Mouse (Mus musculus): Measurements from ENCODE around the gene Arxes2. TPM values are rescaled to one million over a fixed set of nuclear protein-coding genes. Genes with fewer than 3 reads are reported as not detected.

The Arxes2 gene
- polyA plus RNA-seq (2014; fragmentation: Illumina TruSeq; extraction: RNeasy Lipid Tissue Mini Kit (QIAGEN cat#74804); ENCODE audit: insufficient read depth, low read depth, low replicate concordance), result 21.1 TPM

GRCm38 (mm10) chrX:135993664-135994119, at the start of gene Arxes2:
Gene Arxes2 (plus strand): TSS chrX:135993824.

GRCm38 (mm10) chrX:136032799-136033763, 39.5 kb downstream of the Arxes2 start, which contains the start of gene Arxes1:
Gene Arxes1 (plus strand): TSS chrX:136033367.

Other genes starting within 250 kb of the Arxes2 start
- 5.2 TPM for gene Bhlhb9, start 196.2 kb upstream of the Arxes2 start, polyA plus RNA-seq (2014; fragmentation: Illumina TruSeq; extraction: RNeasy Lipid Tissue Mini Kit (QIAGEN cat#74804); ENCODE audit: insufficient read depth, low read depth, low replicate concordance)
- 0.95 TPM for gene Gprasp2, start 154.8 kb upstream of the Arxes2 start, polyA plus RNA-seq (2014; fragmentation: Illumina TruSeq; extraction: RNeasy Lipid Tissue Mini Kit (QIAGEN cat#74804); ENCODE audit: insufficient read depth, low read depth, low replicate concordance)
- gene Arxes1, start 39.5 kb downstream of the Arxes2 start, polyA plus RNA-seq (2014; fragmentation: Illumina TruSeq; extraction: RNeasy Lipid Tissue Mini Kit (QIAGEN cat#74804); ENCODE audit: insufficient read depth, low read depth, low replicate concordance), result 1.6 TPM
- gene Bex2, start 74.4 kb downstream of the Arxes2 start, polyA plus RNA-seq (2014; fragmentation: Illumina TruSeq; extraction: RNeasy Lipid Tissue Mini Kit (QIAGEN cat#74804); ENCODE audit: insufficient read depth, low read depth, low replicate concordance), result 68.5 TPM
- not detected for gene Nxf3, start 91.4 kb downstream of the Arxes2 start, polyA plus RNA-seq (2014; fragmentation: Illumina TruSeq; extraction: RNeasy Lipid Tissue Mini Kit (QIAGEN cat#74804); ENCODE audit: insufficient read depth, low read depth, low replicate concordance)
- gene Bex4, start 145.2 kb downstream of the Arxes2 start, polyA plus RNA-seq (2014; fragmentation: Illumina TruSeq; extraction: RNeasy Lipid Tissue Mini Kit (QIAGEN cat#74804); ENCODE audit: insufficient read depth, low read depth, low replicate concordance), result 88.2 TPM
- 65.3 TPM for gene Tceal8, start 178.5 kb downstream of the Arxes2 start, polyA plus RNA-seq (2014; fragmentation: Illumina TruSeq; extraction: RNeasy Lipid Tissue Mini Kit (QIAGEN cat#74804); ENCODE audit: insufficient read depth, low read depth, low replicate concordance)
- gene Tceal5, start 210.1 kb downstream of the Arxes2 start, polyA plus RNA-seq (2014; fragmentation: Illumina TruSeq; extraction: RNeasy Lipid Tissue Mini Kit (QIAGEN cat#74804); ENCODE audit: insufficient read depth, low read depth, low replicate concordance), result 0.37 TPM
- not detected for gene Tceal7, start 221.0 kb downstream of the Arxes2 start, polyA plus RNA-seq (2014; fragmentation: Illumina TruSeq; extraction: RNeasy Lipid Tissue Mini Kit (QIAGEN cat#74804); ENCODE audit: insufficient read depth, low read depth, low replicate concordance)
- 6.6 TPM for gene Bex1, start 221.7 kb downstream of the Arxes2 start, polyA plus RNA-seq (2014; fragmentation: Illumina TruSeq; extraction: RNeasy Lipid Tissue Mini Kit (QIAGEN cat#74804); ENCODE audit: insufficient read depth, low read depth, low replicate concordance)

Data from lung, adult 10 weeks (tissue).